Mouse (Mus musculus) frontal cortex, adult (tissue): ENCODE results near the gene Arsa.
"Not testable (repeated sequence)": the region's sequence is repeated elsewhere in the genome, so short reads cannot be mapped to it uniquely, and the experiment has no call there.

ENCODE experiments used
- ATAC-seq: cut with Nextera tagmentation; 2 replicates; pipeline ENCODE4 v1.9.2; 2017; ENCODE audit warnings: mild to moderate bottlenecking, moderate library complexity, mixed read lengths; ENCODE audit not compliant: low TSS enrichment

The Arsa gene

GRCm38 (mm10) chr15:89455642-89456041, 21.6 kb downstream of the Arsa start:
- ATAC-seq: no peak

GRCm38 (mm10) chr15:89454857-89455256, 22.4 kb downstream of the Arsa start:
- no peak for ATAC-seq

- peak; percentile 53 for ATAC-seq
These were observed 23.3 kb downstream of the Arsa start, which contains the start of gene Mapk8ip2 for GRCm38 (mm10) chr15:89453865-89454478. Mapk8ip2 (plus strand) TSS chr15:89453913.

GRCm38 (mm10) chr15:89452906-89453864, 24.0 kb downstream of the Arsa start:
- ATAC-seq: peak; percentile 53

GRCm38 (mm10) chr15:89442486-89443070, 34.6 kb downstream of the Arsa start:
- ATAC-seq: peak; percentile 62; the same call in 1 of the 2 replicates

GRCm38 (mm10) chr15:89435878-89436277, 41.3 kb downstream of the Arsa start:
- no peak for ATAC-seq

- no peak for ATAC-seq
These were observed 43.1 kb downstream of the Arsa start for GRCm38 (mm10) chr15:89434136-89434535.

- ATAC-seq: no peak
These were observed 44.3 kb downstream of the Arsa start for GRCm38 (mm10) chr15:89432946-89433345.

GRCm38 (mm10) chr15:89431806-89432205, 45.4 kb downstream of the Arsa start:
- ATAC-seq: no peak

GRCm38 (mm10) chr15:89431271-89431670, 46.0 kb downstream of the Arsa start:
- ATAC-seq: no peak

GRCm38 (mm10) chr15:89430771-89431170, 46.5 kb downstream of the Arsa start:
- ATAC-seq: not testable (repeated sequence)

GRCm38 (mm10) chr15:89430341-89430740, 46.9 kb downstream of the Arsa start:
- ATAC-seq: no peak

GRCm38 (mm10) chr15:89429352-89430221, 47.6 kb downstream of the Arsa start, which contains the start of the genes C730034F03Rik, Gm44502 and Chkb:
C730034F03Rik (plus strand) TSS chr15:89429589.
Gm44502 (minus strand) TSS chr15:89429696.
Chkb (minus strand) TSS chr15:89429908.
- ATAC-seq: peak; percentile 97

- ATAC-seq: no peak
These were observed 48.3 kb downstream of the Arsa start for GRCm38 (mm10) chr15:89428821-89429351.

GRCm38 (mm10) chr15:89428136-89428790, 49.0 kb downstream of the Arsa start:
- no peak for ATAC-seq

- no peak for ATAC-seq
These were observed 50.5 kb downstream of the Arsa start for GRCm38 (mm10) chr15:89426716-89427115.

- ATAC-seq: no peak
These were observed 51.5 kb downstream of the Arsa start, which contains the start of gene Cpt1b for GRCm38 (mm10) chr15:89425711-89426121. Cpt1b (minus strand) TSS chr15:89425863.

- ATAC-seq: no peak
These were observed 52.6 kb downstream of the Arsa start for GRCm38 (mm10) chr15:89424621-89425020.
